Mouse (Mus musculus) intestine, embryonic 16.5 days (tissue): ENCODE measurements around the gene Htr5b. TPM values are rescaled to one million over a fixed set of nuclear protein-coding genes. Genes with fewer than 3 reads are reported as not detected.

Experiments used
- ATAC-seq: fragments of 200-750 bp; cut with Nextera tagmentation; 2 replicates; pipeline ENCODE4 v1.8.0; 2017; ENCODE audit warnings: moderate TSS enrichment, moderate library complexity
- H3K27ac ChIP-seq: fragments of 300-500 bp; sonication (generic); 2 replicates; pipeline ENCODE4 v1.5.1; 2014; ENCODE audit warnings: mild to moderate bottlenecking, low read length
- H3K27me3 ChIP-seq: fragments of 300-500 bp; sonication (generic); replicated peaks from 2 replicates; pipeline ENCODE4 v1.6.1; 2014; ENCODE audit warnings: low read length, control low read depth, mixed read lengths; ENCODE audit not compliant: control insufficient read depth, insufficient read depth
- H3K36me3 ChIP-seq: fragments of 300-500 bp; sonication (generic); 2 replicates; pipeline ENCODE4 v1.6.1; 2014; ENCODE audit warnings: low read length, control low read depth; ENCODE audit not compliant: control insufficient read depth, insufficient read depth
- H3K4me1 ChIP-seq: fragments of 300-500 bp; sonication (generic); 2 replicates; pipeline ENCODE4 v1.6.1; 2014; ENCODE audit warnings: low read length, control low read depth, mixed read lengths; ENCODE audit not compliant: control insufficient read depth, insufficient read depth
- H3K4me2 ChIP-seq: fragments of 300-500 bp; sonication (generic); 2 replicates; pipeline ENCODE4 v1.6.1; 2014; ENCODE audit warnings: low read depth, low read length, control low read depth
- H3K4me3 ChIP-seq: fragments of 300-500 bp; sonication (generic); 2 replicates; pipeline ENCODE4 v1.5.1; 2014; ENCODE audit warnings: mild to moderate bottlenecking, low read length
- H3K9ac ChIP-seq: fragments of 300-500 bp; sonication (generic); 2 replicates; pipeline ENCODE4 v1.6.1; 2014; ENCODE audit warnings: low read depth, low read length
- H3K9me3 ChIP-seq: fragments of 300-500 bp; sonication (generic); 2 replicates; pipeline ENCODE4 v1.6.1; 2016; ENCODE audit warnings: low read length, control low read depth; ENCODE audit not compliant: control insufficient read depth
- WGBS: fragments of 180-500 bp; shearing (Covaris S2); extraction: QIAGEN DNeasy Blood & Tissue Kit; methylation state at CpG from one replicate; pipeline ENCODE4 v1.1.7; 2014; 5-methylcytosine and 5-hydroxymethylcytosine counted together
- polyA plus RNA-seq: library from polyadenylated mRNA; unstranded; fragments of >200 nt; fragmentation: Nextera tagmentation; extraction: Ambion mirVana; gene quantifications from 2 replicates; pipeline ENCODE4 v1.2.1, GENCODE M21; 2015

Gene Htr5b
- polyA plus RNA-seq, 1 experiment from 2014 or later, result 0.23 TPM

GRCm38 (mm10) chr1:121546844-121547243 is 18.6 kb upstream of the Htr5b start:
- no peaks in the 10 kb centered on the region for H3K9me3 ChIP-seq
- no peak overlapping the region for H3K4me3 ChIP-seq
- H3K9ac ChIP-seq, result no peak overlapping the region
- H3K4me2 ChIP-seq, result no peak overlapping the region
- 65% methylated on average over 2 of the region's 2 CpGs for WGBS
- no peak for ATAC-seq
- no peaks in the 10 kb centered on the region for H3K27me3 ChIP-seq
- no peaks in the 10 kb centered on the region for H3K4me1 ChIP-seq
- peaks cover 7% of the 10 kb centered on the region; the same call in 1 of the 2 replicates for H3K36me3 ChIP-seq
- no peak overlapping the region for H3K27ac ChIP-seq

GRCm38 (mm10) chr1:121540361-121540760 is 12.1 kb upstream of the Htr5b start:
- no peak overlapping the region for H3K27ac ChIP-seq
- H3K9me3 ChIP-seq, result no peaks in the 10 kb centered on the region
- H3K27me3 ChIP-seq, result no peaks in the 10 kb centered on the region
- H3K9ac ChIP-seq, result no peak overlapping the region
- no peak for ATAC-seq
- WGBS, result 63% methylated on average over 8 of the region's 8 CpGs
- no peak overlapping the region for H3K4me2 ChIP-seq
- H3K4me1 ChIP-seq, result no peaks in the 10 kb centered on the region
- H3K36me3 ChIP-seq, result no peaks in the 10 kb centered on the region
- H3K4me3 ChIP-seq, result no peak overlapping the region

- H3K4me1 ChIP-seq, result peaks cover 8% of the 10 kb centered on the region
- H3K27me3 ChIP-seq, result peaks cover 16% of the 10 kb centered on the region
- no peaks in the 10 kb centered on the region for H3K9me3 ChIP-seq
- H3K27ac ChIP-seq, result no peak overlapping the region
- no peak for ATAC-seq
- WGBS, result 66% methylated on average over 7 of the region's 7 CpGs
- H3K4me3 ChIP-seq, result no peak overlapping the region
- H3K9ac ChIP-seq, result no peak overlapping the region
- H3K36me3 ChIP-seq, result no peaks in the 10 kb centered on the region
- no peak overlapping the region for H3K4me2 ChIP-seq
These were observed 3.2 kb upstream of the Htr5b start for GRCm38 (mm10) chr1:121531439-121531838.

- ATAC-seq, result no peak
- Histone ChIP-seq H3K4me3 (no peak overlapping the region), H3K36me3 (no peaks in the 10 kb centered on the region), H3K9me3 (no peaks in the 10 kb centered on the region), H3K9ac (no peak overlapping the region), H3K27ac (no peak overlapping the region), H3K4me2 (no peak overlapping the region), H3K27me3 (peaks cover 16% of the 10 kb centered on the region), H3K4me1 (peaks cover 8% of the 10 kb centered on the region)
- 85% methylated on average over 6 of the region's 6 CpGs for WGBS
These were observed 1.0 kb upstream of the Htr5b start for GRCm38 (mm10) chr1:121529286-121529685.

GRCm38 (mm10) chr1:121527600-121528398 is 466 bp downstream of the Htr5b start:
- H3K27ac ChIP-seq, result no peak overlapping the region
- ATAC-seq, result peak; percentile 42; the same call in 1 of the 2 replicates
- no peaks in the 10 kb centered on the region for H3K36me3 ChIP-seq
- peak overlapping the region; percentile 34 for H3K4me3 ChIP-seq
- H3K4me1 ChIP-seq, result peaks cover 8% of the 10 kb centered on the region
- H3K27me3 ChIP-seq, result peaks cover 16% of the 10 kb centered on the region
- H3K9me3 ChIP-seq, result no peaks in the 10 kb centered on the region
- H3K9ac ChIP-seq, result no peak overlapping the region
- peak overlapping the region; percentile 60 for H3K4me2 ChIP-seq
- WGBS, result 10% methylated on average over 55 of the region's 55 CpGs

GRCm38 (mm10) chr1:121527061-121527460 is 1.2 kb downstream of the Htr5b start:
- Histone ChIP-seq H3K4me3 (peak overlapping the region; percentile 34), H3K4me1 (peaks cover 8% of the 10 kb centered on the region), H3K36me3 (no peaks in the 10 kb centered on the region), H3K27me3 (peaks cover 16% of the 10 kb centered on the region), H3K9me3 (no peaks in the 10 kb centered on the region), H3K27ac (no peak overlapping the region), H3K9ac (no peak overlapping the region), H3K4me2 (peak overlapping the region; percentile 60)
- ATAC-seq, result no peak
- 44% methylated on average over 17 of the region's 17 CpGs for WGBS

GRCm38 (mm10) chr1:121518609-121519008 is 9.7 kb downstream of the Htr5b start:
- no peak for ATAC-seq
- no peak overlapping the region for H3K9ac ChIP-seq
- no peak overlapping the region for H3K4me3 ChIP-seq
- H3K27ac ChIP-seq, result no peak overlapping the region
- no peaks in the 10 kb centered on the region for H3K9me3 ChIP-seq
- WGBS, result 80% methylated on average over 1 of the region's 1 CpGs
- H3K36me3 ChIP-seq, result no peaks in the 10 kb centered on the region
- no peaks in the 10 kb centered on the region for H3K27me3 ChIP-seq
- no peaks in the 10 kb centered on the region for H3K4me1 ChIP-seq
- H3K4me2 ChIP-seq, result no peak overlapping the region

GRCm38 (mm10) chr1:121511966-121512365 is 16.3 kb downstream of the Htr5b start:
- WGBS, result 77% methylated on average over 2 of the region's 2 CpGs
- H3K4me2 ChIP-seq, result no peak overlapping the region
- H3K27me3 ChIP-seq, result no peaks in the 10 kb centered on the region
- no peak for ATAC-seq
- no peaks in the 10 kb centered on the region for H3K9me3 ChIP-seq
- H3K4me1 ChIP-seq, result no peaks in the 10 kb centered on the region
- no peak overlapping the region for H3K4me3 ChIP-seq
- no peak overlapping the region for H3K27ac ChIP-seq
- no peaks in the 10 kb centered on the region for H3K36me3 ChIP-seq
- H3K9ac ChIP-seq, result no peak overlapping the region

- 0 out of 2 replicates have a peak, but pooled peaks cover 5% of the 10 kb centered on the region for H3K36me3 ChIP-seq
- H3K9ac ChIP-seq, result no peak overlapping the region
- H3K27ac ChIP-seq, result no peak overlapping the region
- no peak overlapping the region for H3K4me3 ChIP-seq
- H3K4me2 ChIP-seq, result no peak overlapping the region
- H3K27me3 ChIP-seq, result no peaks in the 10 kb centered on the region
- WGBS, result 40% methylated on average over 2 of the region's 2 CpGs
- no peaks in the 10 kb centered on the region for H3K4me1 ChIP-seq
- no peaks in the 10 kb centered on the region for H3K9me3 ChIP-seq
- ATAC-seq, result no peak
These were observed 17.1 kb downstream of the Htr5b start for GRCm38 (mm10) chr1:121511186-121511585.
